Mouse (Mus musculus) kidney, embryonic 14.5 days (tissue): ENCODE measurements around the gene Zc3h4. TPM values are rescaled to one million over a fixed set of nuclear protein-coding genes. Genes with fewer than 3 reads are reported as not detected.
"Not testable (repeated sequence)": the region's sequence is repeated elsewhere in the genome, so short reads cannot be mapped to it uniquely, and the experiment has no call there.

Experiments
- ATAC-seq: fragments of 200-750 bp; cut with Nextera tagmentation; 2 replicates; pipeline ENCODE4 v1.8.0; 2017; ENCODE audit warnings: moderate number of reproducible peaks, mild to moderate bottlenecking, moderate TSS enrichment, moderate library complexity; ENCODE audit not compliant: low FRiP score, low TSS enrichment
- H3K27ac ChIP-seq: fragments of 300-500 bp; sonication (generic); 2 replicates; pipeline ENCODE4 v1.5.1; 2014; ENCODE audit warnings: low read depth, mild to moderate bottlenecking, low read length, moderate library complexity, mixed read lengths
- H3K27me3 ChIP-seq: fragments of 300-500 bp; sonication (generic); 2 replicates; pipeline ENCODE4 v1.6.1; 2014; ENCODE audit warnings: mild to moderate bottlenecking, low read length; ENCODE audit not compliant: control insufficient read depth, insufficient read depth
- H3K36me3 ChIP-seq: fragments of 300-500 bp; sonication (generic); 2 replicates; pipeline ENCODE4 v1.6.1; 2014; ENCODE audit warnings: low read length, mixed read lengths; ENCODE audit not compliant: control insufficient read depth, insufficient read depth
- H3K4me1 ChIP-seq: fragments of 300-500 bp; sonication (generic); 2 replicates; pipeline ENCODE4 v1.6.1; 2014; ENCODE audit warnings: low read length, mixed read lengths; ENCODE audit not compliant: control insufficient read depth, insufficient read depth
- H3K4me2 ChIP-seq: fragments of 300-500 bp; sonication (generic); replicated peaks from 2 replicates; pipeline ENCODE4 v1.6.1; 2014; ENCODE audit warnings: low read depth, mild to moderate bottlenecking, low read length
- H3K4me3 ChIP-seq: fragments of 300-500 bp; sonication (generic); 2 replicates; pipeline ENCODE4 v1.5.1; 2014; ENCODE audit warnings: mild to moderate bottlenecking, low read length
- H3K9ac ChIP-seq: fragments of 300-500 bp; sonication (generic); 2 replicates; pipeline ENCODE4 v1.6.1; 2014; ENCODE audit warnings: low read depth, mild to moderate bottlenecking, low read length, moderate library complexity
- H3K9me3 ChIP-seq: fragments of 300-500 bp; sonication (generic); 2 replicates; pipeline ENCODE4 v1.6.1; 2016; ENCODE audit warnings: low read length; ENCODE audit not compliant: control insufficient read depth
- WGBS: fragments of 180-500 bp; shearing (Covaris S2); extraction: QIAGEN DNeasy Blood & Tissue Kit; methylation state at CpG from one replicate; pipeline ENCODE4 v1.1.7; 2014; 5-methylcytosine and 5-hydroxymethylcytosine counted together
- polyA plus RNA-seq: library from polyadenylated mRNA; unstranded; fragments of >200 nt; fragmentation: Nextera tagmentation; extraction: Ambion mirVana; gene quantifications from 2 replicates; pipeline ENCODE4 v1.2.1, GENCODE M21; 2014

Zc3h4 gene
- polyA plus RNA-seq, 1 experiment from 2014 or later, result 23.6 TPM

DNA sequence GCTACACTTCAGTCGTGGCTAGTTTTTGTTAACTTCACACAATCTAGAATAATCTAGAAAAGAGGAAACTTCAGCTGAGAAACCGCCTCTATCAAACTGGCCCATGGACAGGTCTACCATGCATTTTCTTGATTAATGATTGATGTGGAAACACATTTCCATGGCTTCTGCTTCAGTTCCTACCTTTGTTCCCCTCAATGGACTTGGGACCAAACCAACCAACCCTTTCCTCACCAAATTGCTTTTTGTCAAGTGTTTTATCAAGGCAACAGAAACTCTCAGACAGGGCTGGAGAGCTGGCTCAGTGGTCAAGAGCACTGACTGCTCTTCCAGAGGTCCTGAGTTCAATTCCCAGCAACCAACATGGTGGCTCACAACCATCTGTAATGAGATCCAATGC lies 30.1 kb upstream of the Zc3h4 start:
- no peak overlapping the region for H3K4me2 ChIP-seq
- H3K27ac ChIP-seq, result no peak overlapping the region
- H3K27me3 ChIP-seq, result no peaks in the 10 kb centered on the region
- no peak overlapping the region for H3K9ac ChIP-seq
- H3K4me1 ChIP-seq, result no peaks in the 10 kb centered on the region
- no peak overlapping the region for H3K4me3 ChIP-seq
- peaks cover 77% of the 10 kb centered on the region for H3K36me3 ChIP-seq
- H3K9me3 ChIP-seq, result no peaks in the 10 kb centered on the region
- no peak for ATAC-seq
- 94% methylated on average over 2 of the region's 2 CpGs for WGBS

- Histone ChIP-seq H3K4me2 (no peak overlapping the region), H3K27me3 (no peaks in the 10 kb centered on the region), H3K9ac (no peak overlapping the region), H3K27ac (no peak overlapping the region), H3K9me3 (no peaks in the 10 kb centered on the region), H3K36me3 (peaks cover 77% of the 10 kb centered on the region), H3K4me1 (no peaks in the 10 kb centered on the region), H3K4me3 (no peak overlapping the region)
- ATAC-seq, result no peak
- 44% methylated on average over 2 of the region's 2 CpGs for WGBS
Observed at GRCm38 (mm10) chr7:16373719-16374118, 27.0 kb upstream of the Zc3h4 start.

- Histone ChIP-seq H3K4me3 (no peak overlapping the region), H3K27ac (no peak overlapping the region), H3K9ac (no peak overlapping the region), H3K4me2 (no peak overlapping the region), H3K9me3 (no peaks in the 10 kb centered on the region), H3K4me1 (no peaks in the 10 kb centered on the region), H3K27me3 (no peaks in the 10 kb centered on the region), H3K36me3 (peaks cover 69% of the 10 kb centered on the region)
- no peak for ATAC-seq
- WGBS, result 79% methylated on average over 5 of the region's 5 CpGs
Observed at GRCm38 (mm10) chr7:16374989-16375388, 25.7 kb upstream of the Zc3h4 start.

DNA sequence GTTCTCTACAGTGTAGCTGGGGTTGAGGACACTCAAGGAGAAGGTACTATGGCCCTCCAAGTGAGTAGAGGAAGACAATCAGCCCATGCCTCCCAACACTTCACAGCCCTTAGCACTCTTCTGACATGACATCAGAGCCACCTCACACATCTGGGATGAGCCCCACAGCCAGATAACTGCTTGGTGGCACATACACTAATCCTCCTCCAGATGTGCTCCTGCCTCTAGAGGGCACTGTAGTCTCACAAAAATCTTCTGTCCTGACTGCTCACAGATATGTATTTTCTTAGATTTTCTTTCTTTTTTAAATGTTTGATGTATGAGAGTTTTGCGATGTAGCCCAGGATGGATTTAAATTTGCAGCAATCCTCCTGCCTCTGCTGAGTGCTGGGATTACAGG lies 24.2 kb upstream of the Zc3h4 start:
- Histone ChIP-seq H3K4me2 (no peak overlapping the region), H3K27ac (no peak overlapping the region), H3K9me3 (no peaks in the 10 kb centered on the region), H3K36me3 (peaks cover 66% of the 10 kb centered on the region), H3K4me3 (no peak overlapping the region), H3K9ac (no peak overlapping the region), H3K27me3 (no peaks in the 10 kb centered on the region), H3K4me1 (no peaks in the 10 kb centered on the region)
- WGBS, result 91% methylated on average over 1 of the region's 1 CpGs
- ATAC-seq, result 0 out of 2 replicates have a peak, but pooled peaks have one; percentile 55

GRCm38 (mm10) chr7:16387160-16388041 lies 13.3 kb upstream of the Zc3h4 start, which contains the start of gene Sae1:
Gene Sae1 (minus strand): TSS chr7:16387806.
- H3K27me3 ChIP-seq, result no peaks in the 10 kb centered on the region
- WGBS, result under 1% methylated on average over 58 of the region's 58 CpGs
- peaks cover 10% of the 10 kb centered on the region; the same call in 1 of the 2 replicates for H3K36me3 ChIP-seq
- peaks cover 17% of the 10 kb centered on the region for H3K4me1 ChIP-seq
- ATAC-seq, result peak; percentile 94
- H3K9ac ChIP-seq, result peak within 1 kb of the TSS; percentile 89
- H3K9me3 ChIP-seq, result no peaks in the 10 kb centered on the region
- peak within 1 kb of the TSS; percentile 79 for H3K4me3 ChIP-seq
- peak within 1 kb of the TSS; percentile 77 for H3K4me2 ChIP-seq
- H3K27ac ChIP-seq, result peak within 1 kb of the TSS; percentile 60

DNA sequence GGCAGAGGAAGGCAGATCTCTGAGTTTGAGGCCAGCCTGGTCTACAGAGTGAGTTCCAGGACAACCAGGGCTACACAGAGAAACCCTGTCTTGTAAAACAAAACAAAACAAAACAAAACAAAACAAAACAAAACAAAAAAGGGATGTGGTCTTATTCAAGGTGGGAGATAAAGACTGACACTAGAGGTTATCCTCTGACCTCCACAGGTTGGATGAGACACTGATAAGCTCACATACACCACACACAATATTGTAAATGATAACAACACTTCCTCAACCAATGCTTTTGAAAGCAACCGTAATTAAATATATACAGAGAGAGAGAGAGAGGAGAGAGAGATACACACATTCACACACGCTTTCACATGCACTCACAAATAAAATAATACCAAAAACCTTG lies 10.8 kb upstream of the Zc3h4 start:
- H3K4me3 ChIP-seq, ATAC-seq, H3K9ac ChIP-seq, H3K9me3 ChIP-seq, H3K36me3 ChIP-seq, H3K27me3 ChIP-seq, H3K4me2 ChIP-seq, H3K27ac ChIP-seq: not testable (repeated sequence)
- 82% methylated on average over 2 of the region's 2 CpGs for WGBS
- H3K4me1 ChIP-seq, result peaks cover 17% of the 10 kb centered on the region

DNA sequence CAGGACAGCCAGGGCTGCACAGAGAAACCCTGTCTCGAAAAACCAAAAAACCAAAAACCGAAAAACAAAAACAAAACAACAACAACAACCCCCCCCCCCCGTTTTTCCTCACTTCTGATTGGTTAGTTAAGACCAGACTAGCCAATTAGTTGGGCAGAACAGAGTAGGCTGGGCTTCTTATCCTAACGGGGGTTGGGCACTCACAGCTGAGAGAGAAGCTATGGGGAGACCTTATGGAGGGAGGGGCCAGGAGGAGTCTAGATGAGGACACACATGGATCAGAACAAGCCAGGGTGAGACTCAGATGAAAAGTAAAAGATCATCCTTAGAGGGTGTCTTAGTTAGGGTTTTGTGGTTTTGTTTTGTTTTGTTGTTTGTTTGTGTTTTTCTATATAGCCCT lies 7.8 kb upstream of the Zc3h4 start:
- 42% methylated on average over 4 of the region's 4 CpGs for WGBS
- Histone ChIP-seq H3K27me3 (no peaks in the 10 kb centered on the region), H3K4me2 (no peak overlapping the region), H3K27ac (no peak overlapping the region), H3K4me3 (no peak overlapping the region), H3K9ac (no peak overlapping the region), H3K9me3 (no peaks in the 10 kb centered on the region), H3K4me1 (0 out of 2 replicates have a peak, but pooled peaks cover 3% of the 10 kb centered on the region), H3K36me3 (no peaks in the 10 kb centered on the region)
- no peak for ATAC-seq

DNA sequence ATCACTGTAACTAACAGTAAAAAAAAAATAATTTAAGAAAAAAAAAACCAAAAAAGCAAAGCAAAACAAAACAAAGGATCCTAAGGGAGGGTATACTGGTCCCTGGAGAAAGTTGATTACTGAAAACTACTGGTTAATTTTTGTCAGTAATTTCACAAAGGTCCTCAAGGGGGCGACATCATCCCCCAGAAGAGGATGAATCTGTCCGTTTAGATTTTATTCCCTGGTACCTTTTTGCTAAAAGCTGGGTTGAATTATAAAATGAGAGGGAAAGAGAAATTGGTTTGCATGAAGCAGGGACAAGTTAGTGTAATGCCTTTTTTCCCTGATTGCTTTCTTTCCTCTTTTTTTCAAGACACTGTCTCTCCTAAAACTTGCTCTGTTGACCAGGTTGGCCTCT lies 4.8 kb upstream of the Zc3h4 start:
- Histone ChIP-seq H3K36me3 (no peaks in the 10 kb centered on the region), H3K4me3 (no peak overlapping the region), H3K4me2 (no peak overlapping the region), H3K27ac (no peak overlapping the region), H3K4me1 (no peaks in the 10 kb centered on the region), H3K9ac (no peak overlapping the region), H3K9me3 (no peaks in the 10 kb centered on the region), H3K27me3 (no peaks in the 10 kb centered on the region)
- WGBS, result 3% methylated on average over 2 of the region's 2 CpGs
- no peak for ATAC-seq

GRCm38 (mm10) chr7:16397465-16397864 lies 3.2 kb upstream of the Zc3h4 start:
- no peaks in the 10 kb centered on the region for H3K4me1 ChIP-seq
- no peaks in the 10 kb centered on the region for H3K36me3 ChIP-seq
- H3K9ac ChIP-seq, result no peak overlapping the region
- H3K27ac ChIP-seq, result no peak overlapping the region
- H3K4me2 ChIP-seq, result no peak overlapping the region
- no peak for ATAC-seq
- no peaks in the 10 kb centered on the region for H3K27me3 ChIP-seq
- no peaks in the 10 kb centered on the region for H3K9me3 ChIP-seq
- WGBS, result 69% methylated on average over 4 of the region's 4 CpGs
- no peak overlapping the region for H3K4me3 ChIP-seq
